Mouse (Mus musculus) cerebellum, postnatal 10 days (tissue): Measurements from ENCODE around the gene Zdhhc21.
A peak's percentile ranks its signal among the peaks of the same experiment; 100 is the strongest.

Experiments used
- DNase-seq, 2 experiments: peaks; one replicate each; pipeline ENCODE4 v3.0.0; 2021; ENCODE audit warnings: mixed read lengths in 2 of 2

Zdhhc21 gene

DNA sequence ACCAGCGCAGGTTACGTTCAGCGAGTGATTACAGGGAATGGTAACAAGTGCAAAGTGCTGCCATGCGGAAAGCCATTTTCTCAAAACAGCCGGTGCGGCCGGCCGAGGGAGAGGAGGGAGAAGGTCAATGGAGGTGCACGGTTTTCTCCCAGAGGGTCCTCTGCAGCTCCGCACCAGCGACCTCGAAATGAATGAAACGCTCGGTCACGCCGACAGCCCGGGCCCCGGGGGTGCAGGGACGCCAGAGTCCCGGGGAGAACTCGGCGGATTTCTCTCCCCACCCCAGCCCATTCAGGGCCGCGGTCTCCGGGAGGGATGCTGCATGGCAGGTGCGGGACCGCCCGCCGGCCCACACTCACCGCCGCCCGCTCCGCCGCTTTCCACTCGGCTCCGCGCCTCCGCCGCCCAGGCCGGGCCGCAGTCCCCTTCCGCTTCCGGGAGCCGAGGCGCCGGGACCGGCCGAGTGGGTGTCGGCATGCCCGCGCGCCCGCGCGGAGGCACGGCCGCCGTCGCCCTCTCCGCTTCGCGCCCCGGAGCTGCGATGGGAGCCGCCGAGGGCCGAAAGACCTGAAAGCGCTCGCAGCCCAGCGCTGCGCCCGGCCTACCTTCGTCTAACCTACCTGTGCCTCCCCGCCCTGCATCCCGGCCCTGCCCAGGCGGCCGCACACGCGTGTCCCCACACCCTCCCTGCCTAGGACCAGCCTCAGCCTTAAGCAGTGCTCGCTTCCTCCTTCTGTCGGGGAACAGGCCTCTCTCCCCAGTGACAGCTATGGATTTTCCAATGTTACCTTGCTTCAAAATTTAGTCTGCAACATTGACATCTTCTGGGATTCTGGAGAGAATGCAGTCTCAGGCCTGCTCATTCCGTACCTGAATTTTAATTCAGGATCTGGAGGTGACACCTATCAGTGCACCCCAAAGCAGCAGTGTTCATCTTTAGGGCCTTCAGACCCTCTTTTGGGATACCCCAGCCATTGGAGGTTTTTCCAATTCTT lies at the start of gene Zdhhc21:
TSS of gene Zdhhc21 (minus strand) at position 828 of the 995 bp plus-strand sequence.
- peak; percentile 89 to 90 for DNase-seq

DNA sequence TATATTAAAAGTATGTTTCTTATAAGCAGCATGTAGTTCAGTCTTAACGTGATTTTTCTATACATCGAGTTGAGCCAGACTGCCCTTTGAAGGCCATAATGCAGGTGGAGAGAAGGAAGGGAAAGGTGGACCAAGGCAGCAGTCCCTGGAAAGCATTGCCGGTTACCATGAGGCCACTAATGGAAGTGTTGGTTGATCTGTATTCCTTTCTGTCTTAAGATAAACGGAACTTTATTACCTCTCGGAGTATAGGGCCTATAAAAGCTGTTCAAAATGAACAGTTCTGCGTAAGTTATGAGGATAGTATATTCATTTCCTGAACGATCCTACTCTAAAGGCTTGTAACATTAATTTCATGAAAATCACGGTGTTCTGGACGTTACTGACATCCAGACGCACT lies 35.5 kb upstream of the Zdhhc21 start:
- DNase-seq, result no peak

DNA sequence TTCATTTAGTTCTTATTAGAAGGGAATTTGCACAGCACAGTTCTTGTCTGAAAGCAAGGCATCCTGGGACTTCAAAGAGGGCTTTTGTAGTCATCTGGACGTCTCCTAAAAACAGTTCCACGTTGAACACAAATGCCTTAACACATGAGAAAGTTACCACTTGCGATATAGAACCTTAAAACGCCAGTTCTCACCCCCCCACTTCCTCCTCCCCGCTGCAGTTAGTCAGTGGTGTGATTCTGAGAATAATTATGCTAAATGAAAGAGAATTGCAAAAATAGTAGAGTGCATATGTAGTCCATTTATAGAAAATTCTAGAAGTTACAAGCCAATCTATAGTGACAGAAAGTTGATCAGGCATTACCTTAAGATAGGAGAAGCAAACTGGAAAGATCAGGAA lies 32.5 kb upstream of the Zdhhc21 start:
- no peak for DNase-seq

DNA sequence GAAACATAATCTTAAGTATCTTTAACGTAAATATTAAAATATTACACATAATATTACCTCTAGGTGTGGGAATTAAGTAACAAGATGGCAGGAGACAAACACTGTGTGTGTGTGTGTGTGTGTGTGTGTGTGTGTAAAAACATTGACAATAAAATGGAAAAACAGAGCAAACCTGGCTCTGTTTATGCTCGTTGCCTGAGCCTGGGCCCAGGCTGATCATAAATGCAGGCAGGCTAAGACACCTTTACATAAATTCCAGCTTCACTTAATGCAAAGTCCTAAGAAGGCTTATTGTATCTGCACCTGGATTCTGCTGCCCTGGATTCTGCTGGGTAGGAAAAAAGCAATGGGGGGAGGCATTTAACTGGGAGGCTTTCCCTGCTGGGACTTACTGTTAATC lies 31.8 kb upstream of the Zdhhc21 start:
- no peak for DNase-seq

DNA sequence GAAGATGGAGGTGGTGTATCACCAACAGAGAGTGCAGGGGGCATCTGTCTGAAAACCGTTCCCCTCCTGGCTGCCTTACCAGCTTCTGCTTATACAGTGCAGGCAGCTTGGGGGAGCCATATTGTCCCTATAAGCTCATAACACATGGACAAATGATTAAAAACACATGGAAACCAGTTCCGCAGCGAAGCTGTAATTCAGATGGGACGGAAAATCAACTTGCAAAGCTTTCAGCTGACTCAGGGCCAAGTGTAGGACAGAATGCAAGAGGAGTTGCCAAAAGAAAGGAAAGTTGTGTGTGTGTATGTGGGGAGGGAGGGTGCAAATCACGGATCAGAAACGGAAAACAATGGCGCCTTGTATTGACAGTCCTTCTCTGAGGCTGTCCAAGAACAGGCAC lies 31.3 kb upstream of the Zdhhc21 start:
- peak; percentile 15 to 26 for DNase-seq

DNA sequence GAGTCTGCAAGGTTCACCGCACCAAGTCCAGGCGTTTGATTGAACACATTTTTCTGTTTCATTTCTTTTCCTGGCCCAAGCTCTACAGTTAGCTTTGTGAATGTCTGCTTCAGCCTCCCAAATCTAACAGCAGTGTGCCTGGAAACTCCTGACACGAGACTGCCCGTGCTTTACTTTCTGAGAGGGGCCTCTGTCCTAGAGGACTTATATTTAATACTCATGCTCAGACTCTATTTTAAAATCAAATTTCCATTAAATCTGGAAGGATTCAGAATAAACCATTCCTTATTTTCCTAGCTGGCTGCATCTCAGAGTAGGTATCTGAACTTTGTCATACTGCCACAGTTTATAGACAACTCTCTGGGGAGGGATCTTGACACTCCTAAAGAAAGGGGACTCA lies 30.8 kb upstream of the Zdhhc21 start:
- DNase-seq, result no peak

DNA sequence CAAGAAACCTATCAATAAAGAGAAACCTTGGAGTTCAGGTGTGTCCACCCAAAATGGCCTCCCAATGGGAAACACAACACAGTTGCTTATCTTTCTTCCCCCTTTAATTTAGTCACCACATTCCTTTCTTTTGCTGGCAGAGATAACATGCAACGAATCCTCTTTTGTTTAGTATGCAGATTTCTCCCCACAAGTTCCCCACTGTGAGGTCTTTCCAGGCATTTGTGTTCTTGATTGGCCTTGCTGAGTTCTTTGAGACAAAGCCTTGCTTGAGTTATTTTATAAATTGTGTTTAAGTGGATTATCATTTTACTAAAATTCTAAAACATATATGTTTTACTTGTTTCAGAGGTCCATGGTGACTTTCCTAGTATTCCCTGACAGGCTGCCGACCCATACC lies 26.4 kb upstream of the Zdhhc21 start:
- DNase-seq, result no peak

DNA sequence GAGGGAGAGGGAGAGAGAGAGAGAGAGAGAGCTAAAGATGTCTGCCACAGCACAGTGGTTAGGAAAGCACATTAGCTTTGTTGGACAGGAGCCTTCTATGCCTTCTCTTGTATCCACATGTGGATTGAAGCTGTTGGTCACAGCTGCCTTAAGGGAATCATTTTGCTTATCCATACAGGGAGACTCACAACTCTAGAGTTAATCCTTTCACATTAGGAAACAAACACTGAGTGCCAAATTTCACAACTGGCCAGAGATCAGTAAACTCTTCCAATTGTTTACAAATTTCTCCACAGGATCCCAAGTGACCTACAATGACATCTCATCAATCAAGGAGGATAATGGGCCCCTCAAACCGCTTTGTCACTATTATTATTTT lies 25.8 kb upstream of the Zdhhc21 start:
- no peak for DNase-seq

DNA sequence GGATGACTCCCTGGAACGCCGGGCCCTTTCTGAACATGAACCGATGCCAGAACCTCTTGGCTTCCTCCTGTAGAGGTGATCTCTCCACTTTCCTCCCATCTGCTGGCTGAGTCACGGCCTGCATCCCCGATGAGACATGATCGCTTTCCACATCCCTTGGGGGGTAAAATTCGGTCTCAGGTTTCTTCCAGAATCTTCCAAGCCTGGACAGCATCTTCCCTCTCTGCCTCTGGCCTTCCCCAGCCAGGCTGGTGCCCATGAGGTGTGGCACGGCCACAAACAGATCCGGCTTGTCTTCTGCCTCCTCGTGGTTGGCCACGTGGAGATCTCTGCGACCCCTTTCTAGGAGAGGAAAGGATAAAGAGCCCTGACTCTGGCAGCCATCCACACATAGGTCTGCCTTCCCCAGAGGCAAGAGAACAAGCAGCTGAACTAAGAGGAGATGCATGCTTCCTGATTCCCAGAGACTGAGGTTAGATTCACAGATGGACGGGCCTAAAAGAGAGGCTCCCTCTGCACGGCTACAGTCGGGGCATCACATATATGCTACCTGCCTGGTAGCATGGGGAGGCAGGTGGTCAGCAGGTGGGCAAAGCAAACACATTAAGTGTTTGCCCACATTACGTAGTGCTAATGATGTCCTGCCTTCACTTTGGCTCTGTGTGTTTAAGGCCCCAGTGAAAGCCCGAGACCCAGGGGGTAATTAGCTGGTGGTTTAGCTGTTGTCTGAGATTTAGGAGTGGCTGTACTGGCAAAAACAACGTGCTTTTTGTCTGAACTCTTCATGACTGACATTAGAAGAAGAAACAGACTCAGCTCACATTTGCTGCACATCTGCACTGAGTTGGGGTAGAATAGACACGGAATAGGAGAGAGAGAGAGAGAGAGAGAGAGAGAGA lies 25.1 kb upstream of the Zdhhc21 start, which contains the start of gene Cer1:
TSS of gene Cer1 (minus strand) at position 513 of the 899 bp plus-strand sequence.
- DNase-seq, result peak; percentile 55 to 62

DNA sequence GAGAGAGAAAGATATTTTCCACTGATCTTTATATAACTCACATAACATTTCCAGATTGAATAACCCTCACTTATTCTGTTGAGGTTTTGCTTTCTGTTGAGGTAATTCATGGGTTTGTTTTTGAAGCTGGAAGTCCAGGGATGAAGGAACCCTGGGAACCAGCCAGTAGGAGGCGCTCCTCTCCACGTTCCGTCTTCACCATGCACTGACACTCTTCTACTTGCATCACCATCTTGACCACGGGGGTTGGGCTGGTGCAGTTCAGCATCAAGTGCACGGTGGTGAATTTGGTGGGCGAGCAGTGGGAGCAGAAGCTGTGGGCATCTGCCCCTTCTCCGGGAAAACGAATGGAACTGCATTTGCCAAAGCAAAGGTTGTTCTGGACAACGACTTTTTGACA lies 22.7 kb upstream of the Zdhhc21 start:
- DNase-seq, result peak; percentile 28 to 35

DNA sequence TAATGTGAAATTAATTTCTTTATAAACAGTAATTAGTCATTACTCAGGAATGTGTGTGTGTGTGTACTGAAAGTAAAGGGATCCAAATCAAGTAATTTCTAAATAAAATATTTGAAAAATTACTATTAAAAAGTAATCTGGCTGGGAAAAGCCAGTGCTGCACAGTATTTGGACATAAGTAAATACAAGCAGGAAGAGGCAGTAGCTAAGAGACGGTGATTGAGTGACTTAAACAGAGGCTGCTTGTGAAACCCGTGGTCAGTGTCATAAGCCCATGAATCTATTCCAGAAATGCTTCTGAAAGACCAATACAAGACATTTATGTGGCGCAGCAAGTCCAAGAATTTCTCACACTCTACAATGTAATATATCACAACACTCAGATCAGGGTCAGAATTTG lies 21.6 kb upstream of the Zdhhc21 start:
- no peak for DNase-seq

DNA sequence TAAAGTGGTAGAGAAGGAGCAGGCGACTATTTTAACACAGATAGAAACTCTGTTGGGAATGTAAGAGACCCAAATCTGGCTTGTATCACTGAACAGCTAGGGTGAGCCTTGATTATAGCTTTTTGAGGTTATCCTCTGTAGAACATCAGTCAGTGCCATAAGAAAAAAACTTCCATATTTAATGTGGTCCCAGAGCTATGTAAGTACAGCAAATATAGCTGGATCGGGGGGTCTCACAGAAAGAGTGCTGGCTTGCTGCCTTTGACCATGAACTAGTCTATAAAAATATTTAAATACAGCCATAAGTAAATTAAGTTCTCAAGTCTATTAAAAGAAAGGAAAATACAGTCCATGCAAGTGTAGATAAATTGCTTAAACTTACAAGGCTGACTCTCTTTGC lies 20.5 kb upstream of the Zdhhc21 start:
- no peak for DNase-seq

DNA sequence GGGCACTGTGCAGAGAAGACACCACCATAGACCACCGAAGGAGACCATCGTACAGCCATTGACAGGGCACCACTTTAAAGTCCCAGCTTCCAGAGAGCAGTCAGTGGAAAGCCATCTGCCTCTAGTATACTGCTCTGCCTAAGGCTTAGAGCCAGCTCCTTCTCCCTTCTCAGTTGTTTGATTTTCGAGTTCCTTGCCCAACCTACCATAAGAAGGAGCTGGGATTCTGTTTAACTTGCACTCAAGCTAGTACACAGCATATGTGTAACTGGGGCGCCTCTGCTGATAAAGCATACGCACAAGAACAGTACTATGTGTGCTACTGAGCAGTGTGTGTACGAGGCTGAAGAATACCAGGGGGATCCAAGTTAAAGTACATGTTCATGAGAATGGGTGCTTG lies 19.4 kb upstream of the Zdhhc21 start:
- DNase-seq, result peak in 1 of 2 experiments; percentile 15

DNA sequence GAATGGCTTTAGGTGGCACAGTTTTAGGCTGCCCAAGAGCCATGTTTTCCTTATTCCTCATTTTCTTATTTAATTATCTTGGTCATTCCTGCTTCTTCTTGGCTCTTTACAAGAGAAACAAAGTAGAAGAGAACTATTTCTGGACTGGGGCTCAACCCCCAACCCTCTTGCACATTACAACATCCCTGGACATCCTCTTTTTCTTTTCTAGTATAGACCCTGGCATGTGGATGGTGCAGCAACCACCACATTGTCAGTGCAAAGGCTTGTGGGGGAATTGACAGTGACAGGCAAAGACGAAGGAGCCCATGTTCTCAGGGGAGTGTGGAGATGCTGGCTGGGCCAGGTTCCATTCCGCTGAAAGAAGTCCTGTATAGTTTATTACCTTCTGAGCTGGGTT lies 16.9 kb upstream of the Zdhhc21 start:
- DNase-seq, result no peak

DNA sequence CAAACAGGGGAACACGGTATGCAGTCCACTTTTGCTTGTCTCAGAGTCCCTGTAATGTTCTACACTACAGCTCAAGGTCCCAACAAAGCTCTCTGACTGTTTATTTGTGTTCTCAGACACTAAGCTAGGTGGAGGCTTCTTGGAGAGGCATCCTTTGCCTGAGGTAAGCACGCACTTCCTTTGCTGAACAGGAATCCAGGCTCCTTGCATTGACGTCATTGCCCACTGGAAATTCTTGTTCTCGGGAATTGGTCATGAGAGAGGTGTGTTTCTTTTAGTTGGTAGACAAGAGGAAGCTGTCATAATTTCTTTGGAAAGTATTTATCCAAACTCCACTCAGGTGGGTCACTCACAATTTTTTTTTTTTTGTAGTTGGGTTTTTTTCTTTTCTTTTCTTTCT lies 15.8 kb upstream of the Zdhhc21 start:
- DNase-seq, result no peak

DNA sequence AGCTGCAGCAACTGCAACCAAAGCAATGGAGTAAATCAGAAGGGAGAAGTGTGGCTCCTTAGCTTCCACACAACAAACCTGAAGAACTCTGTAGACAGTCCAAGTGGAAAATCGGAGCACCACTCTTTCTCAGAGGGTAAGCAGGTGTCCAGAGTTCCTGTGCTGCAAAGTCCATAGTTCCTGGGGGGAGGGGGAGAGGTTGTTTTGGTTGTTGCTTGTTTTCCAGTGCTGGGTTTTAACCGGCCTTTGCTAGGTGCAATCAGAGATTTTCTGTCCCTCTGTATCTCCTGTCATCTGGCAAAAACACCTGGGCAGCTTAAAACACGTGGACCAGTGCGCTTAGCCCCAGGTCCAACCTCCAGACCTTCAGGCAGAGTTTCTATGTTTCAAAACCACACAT lies 15.0 kb upstream of the Zdhhc21 start:
- DNase-seq, result no peak

DNA sequence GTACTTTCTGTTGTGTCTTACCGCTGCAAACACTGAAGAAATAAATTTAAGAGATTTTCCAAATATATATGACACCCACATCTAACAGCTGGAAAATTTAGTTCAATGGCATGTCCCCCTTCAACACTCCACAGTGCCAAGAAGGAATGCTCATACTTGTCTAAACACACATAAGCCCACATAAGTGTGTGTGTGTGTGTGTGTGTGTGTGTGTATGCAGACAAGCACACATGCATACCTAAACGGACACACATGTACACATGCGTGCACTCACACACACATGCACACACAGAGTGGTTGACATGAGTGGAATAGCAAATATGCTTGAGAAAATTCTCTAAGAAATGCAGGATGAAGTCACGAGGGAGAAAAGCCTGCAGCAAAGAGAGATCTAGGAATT lies 12.8 kb upstream of the Zdhhc21 start:
- no peak for DNase-seq

DNA sequence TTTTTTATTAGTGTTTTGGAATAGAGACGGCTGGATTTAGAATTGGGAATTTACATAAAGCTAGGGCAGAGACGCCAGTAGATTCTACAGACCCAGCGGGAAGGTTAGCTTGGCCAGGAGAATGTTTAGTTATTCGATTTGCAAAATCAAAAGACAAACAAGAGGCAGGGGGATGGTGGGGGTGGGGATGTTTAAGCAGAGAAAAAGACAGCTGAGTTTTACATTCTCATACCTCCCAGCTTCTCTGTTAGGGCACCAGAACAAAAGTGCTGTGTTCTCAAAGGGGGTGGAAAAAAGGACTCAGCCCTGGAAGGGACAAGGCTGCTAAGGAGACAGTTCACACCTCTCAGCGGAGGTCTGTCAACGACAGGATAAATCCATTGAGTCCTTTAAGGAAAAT lies 12.4 kb upstream of the Zdhhc21 start:
- no peak for DNase-seq

DNA sequence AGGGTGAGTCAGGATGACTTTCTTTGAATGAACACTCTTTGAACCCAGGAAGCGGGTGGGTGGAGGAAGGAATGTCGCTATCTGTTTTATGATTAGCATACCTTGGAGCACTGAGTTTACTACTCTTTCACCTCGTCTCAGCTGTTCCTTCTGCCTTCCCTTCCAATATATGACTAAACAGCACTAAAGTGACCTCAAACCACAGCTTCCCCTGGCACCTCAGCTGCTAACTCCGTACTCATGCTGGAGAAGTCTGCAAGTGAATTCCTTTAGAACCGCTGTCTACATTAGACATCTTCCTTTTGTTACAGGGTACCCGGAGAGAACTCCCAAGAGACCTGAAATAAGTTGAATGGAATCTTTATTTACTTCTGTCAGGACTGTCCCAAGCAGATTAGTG lies 11.2 kb upstream of the Zdhhc21 start:
- DNase-seq, result no peak

DNA sequence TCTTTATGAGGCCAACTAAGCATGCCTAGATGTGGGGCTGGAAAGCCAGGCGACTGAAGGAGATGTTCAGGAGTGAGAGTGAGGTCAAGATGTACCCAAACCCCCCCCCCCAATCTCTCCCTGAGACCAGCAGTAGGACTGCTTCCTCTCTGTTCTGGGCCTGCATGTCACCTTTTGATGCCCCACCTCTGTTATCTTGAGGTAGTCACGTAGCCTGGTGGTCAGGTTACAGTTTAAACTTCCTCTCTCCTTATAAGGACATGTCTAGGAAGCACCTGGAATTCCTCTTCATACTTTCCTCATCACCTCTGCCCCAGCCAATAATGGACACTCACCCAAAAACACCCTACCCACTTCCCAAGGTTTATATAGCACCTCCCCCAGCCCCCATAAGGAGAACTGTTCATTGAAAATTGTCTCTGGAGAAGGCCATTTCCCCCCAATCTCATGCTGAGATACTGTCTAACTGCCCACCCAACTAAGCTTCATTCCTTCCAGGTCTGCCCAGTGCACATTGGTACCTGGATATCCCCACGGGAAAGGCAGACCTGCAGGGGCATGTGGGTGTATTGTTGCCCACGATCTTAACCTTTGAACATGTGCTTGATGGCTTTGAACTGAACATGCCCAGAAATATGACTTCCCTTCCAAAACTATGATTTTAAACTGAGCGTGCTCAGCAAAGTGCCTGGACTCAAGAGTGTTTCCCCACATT lies 8.1 kb upstream of the Zdhhc21 start:
- DNase-seq, result no peak

DNA sequence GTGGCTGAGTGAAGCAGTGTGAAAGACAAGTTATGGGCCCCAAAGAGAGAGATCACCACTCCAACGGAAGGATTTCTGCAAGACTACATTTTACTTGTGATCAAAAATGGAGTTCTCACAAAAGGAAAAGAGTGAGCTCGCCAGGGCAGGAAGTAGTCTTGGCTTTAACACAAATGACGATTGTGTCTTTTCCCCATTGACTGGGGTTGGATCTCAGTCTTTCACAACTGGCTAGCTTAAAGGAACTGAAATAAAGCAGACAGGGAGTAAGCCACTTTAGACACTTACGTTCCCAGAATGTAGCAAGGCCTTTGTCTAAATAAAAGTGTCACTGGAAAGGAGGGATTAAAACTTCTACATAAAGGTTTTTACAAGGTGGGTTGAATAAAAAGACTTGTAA lies 7.4 kb upstream of the Zdhhc21 start:
- DNase-seq, result no peak

DNA sequence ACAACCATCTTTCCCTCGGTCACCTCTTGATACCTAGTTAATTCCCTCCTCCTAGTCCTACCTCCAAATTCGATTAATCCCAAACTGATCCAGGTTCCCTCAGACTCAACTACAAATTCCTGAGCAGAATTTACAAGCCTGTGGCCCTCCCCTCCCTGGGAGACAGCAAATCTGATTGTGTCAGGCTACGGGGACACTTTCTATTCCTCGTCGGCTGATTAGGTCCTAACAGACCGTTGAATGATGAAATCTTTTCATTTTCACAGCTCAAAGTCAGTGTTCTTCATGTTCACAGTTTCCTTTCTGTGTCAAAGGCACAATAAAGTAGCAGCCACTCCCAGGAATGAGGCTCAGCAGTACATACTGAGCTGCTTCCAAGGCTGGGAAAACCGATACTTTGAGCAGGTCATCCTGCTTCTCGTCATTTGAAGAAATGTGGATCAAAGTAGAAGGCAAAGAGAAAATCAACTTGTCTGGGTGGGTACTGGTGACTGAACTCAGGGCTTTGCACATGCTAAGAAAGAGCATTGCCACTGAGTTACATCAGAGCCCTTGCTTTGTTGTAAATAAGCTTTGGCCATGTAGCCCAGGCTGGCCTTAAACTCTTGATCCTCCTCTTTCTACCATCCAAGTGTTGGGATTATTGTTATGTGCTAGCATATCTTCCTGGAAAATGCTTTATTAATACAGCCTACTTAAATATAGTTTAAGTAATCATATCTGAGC lies 5.4 kb upstream of the Zdhhc21 start:
- DNase-seq, result no peak
